Mouse (Mus musculus) gastrocnemius, postnatal 25 days (tissue): ENCODE measurements around the gene Dpf3. TPM values are rescaled to one million over a fixed set of nuclear protein-coding genes. Genes with fewer than 3 reads are reported as not detected.

ENCODE experiments used
- DNase-seq: peaks from one replicate; pipeline ENCODE4 v3.0.0; 2022
- total RNA-seq, 2 experiments: library from RNA; stranded (reverse); gene quantifications; 1 replicate in 1 of 2; 2 replicates in 1 of 2; pipeline ENCODE4 v1.2.3; 2021

Dpf3 gene
- total RNA-seq, 2 experiments from 2014 or later = 17.9 to 22.5 TPM

DNA sequence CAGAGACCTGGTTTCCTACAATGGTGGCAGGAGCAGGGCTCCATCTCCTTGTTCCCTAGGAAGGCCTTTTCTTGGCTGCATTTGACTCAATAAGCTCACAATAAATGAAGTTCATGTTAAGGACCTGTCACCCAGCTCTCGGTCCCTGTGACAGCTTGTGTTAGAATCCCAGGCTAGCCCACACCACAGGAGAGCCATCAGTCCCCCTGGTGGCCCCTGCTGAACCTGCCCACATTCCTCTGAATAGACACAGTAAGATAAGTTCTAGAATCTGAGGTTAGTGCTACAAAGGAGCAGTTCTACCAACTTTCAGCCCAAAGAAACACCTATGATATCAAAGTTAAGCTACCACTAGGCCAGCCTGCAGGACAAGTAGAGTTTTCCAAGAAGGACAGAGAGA is 149.2 kb downstream of the Dpf3 start:
- DNase-seq = no peak

DNA sequence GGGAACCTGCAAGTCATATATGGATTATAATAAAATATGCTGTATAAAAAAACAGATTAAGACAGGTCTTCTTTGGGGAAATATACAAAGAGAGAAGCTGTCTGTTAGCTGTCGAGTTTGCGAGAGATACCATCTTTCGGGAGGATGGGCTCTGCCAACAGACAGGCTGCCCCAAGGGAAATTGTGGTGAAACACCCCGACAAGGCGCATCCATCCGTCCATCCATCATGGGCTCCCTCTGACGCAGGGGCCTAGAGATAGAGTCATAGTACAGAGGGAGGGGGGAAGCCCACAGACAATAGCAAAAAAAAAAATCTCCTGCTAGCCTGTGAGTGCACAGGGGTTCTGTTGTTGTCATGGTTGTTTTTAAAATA is 149.8 kb downstream of the Dpf3 start:
- DNase-seq = no peak

DNA sequence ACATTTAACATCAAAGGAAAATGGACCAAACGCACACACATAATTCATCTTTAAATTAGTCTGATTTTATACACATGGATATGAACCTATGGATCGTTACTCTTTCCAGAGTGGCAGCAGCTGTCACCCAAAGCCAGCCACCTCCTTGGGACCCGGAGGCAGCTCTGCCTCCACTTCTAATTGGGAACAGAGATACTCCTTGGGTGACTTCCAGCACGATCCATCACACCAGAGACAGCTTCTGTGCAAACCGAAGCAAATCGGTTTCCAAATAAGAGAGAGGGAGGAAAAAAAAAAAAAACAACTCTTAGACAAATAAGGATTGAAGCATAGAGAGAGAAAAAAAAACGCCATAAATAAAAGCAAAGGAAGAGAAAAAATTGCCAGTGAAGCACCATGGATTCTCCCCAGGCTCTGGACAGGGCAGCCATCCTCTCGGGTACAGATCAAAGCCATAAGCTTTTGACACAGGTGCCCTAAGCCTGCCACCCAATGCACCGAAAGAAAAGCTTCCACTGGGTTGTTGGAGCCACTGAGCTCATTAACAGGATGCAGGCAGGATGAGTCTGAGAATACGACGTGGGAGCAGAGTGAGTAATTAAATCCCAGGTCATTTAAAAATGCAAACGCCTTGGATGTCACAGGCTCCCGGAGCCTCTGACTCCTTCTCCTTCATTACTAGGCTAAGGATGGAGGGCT is 150.3 kb downstream of the Dpf3 start:
- no peak for DNase-seq

DNA sequence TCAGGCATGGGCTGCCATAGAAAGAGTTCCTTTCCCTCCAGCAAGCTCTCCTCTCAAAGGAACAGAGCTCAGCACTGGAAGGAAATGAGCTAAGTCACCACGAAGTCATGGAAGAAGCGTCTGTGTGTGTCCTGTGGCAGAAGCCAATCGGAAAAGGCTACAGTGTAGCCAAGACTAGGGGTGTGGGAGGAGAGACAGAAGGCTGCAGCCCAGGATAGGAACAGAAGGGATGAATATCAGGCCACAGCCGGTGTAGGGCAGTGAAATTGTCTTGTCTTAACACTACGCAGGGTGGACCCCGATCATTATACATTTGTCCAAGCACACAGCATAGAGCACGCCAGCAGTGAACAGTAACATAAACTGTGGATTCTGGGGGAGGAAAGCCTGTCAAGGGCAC is 157.5 kb downstream of the Dpf3 start:
- DNase-seq = no peak

DNA sequence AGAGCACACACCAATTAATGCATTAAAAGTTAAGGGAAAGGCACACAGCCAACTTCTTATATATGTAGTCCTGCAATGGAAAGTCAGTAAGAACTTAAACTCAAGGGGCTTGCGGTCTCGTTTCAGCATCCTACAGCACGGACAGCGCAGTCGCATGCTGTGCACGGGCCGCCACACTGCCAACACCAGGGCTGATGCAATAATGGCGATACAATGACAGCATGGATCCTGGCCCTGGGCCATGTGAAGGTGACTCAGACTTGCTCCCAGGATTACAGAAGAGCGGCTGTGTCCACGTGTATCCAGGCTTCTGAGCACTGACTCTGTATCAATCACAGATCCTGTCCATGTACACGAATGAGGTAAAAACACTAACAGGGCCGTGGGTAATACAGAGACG is 158.6 kb downstream of the Dpf3 start:
- no peak for DNase-seq

DNA sequence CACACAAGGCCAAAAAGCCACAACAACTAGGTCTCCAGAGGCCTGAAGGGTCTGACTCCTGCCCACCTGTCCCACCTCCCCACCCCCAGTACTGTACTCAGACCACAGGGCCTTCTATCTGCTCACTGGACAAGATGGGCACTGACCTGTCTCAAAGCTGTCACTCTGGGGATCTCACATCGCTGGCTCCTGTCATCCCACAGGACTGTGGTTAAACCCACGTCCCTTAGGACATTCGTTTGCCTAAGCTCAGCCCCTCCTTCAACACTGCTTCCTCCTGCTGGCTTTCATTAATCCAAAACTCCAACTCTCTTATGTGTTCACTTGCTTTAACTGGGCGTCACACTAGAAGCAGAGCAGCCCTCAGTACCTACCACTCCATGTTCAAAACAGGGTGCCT is 159.0 kb downstream of the Dpf3 start:
- DNase-seq = no peak

DNA sequence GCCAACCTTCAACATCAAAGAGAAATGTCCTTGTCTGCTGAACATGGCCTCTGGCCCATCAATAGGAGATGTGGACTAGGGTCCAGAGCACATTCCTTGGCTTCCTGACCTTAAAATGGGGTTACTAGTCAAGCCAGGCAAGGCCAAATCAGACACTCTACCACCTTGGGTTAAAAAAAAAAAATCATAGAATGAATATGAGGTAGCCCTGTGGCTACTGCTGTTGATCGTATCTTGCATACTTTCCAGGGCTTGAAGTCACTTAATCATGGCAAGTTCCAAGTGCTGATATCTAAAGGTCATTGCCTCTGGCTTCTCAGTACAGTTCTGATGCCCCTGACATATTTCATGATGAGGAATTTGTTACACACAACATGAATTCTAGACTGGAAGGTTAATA is 160.1 kb downstream of the Dpf3 start:
- DNase-seq = no peak

DNA sequence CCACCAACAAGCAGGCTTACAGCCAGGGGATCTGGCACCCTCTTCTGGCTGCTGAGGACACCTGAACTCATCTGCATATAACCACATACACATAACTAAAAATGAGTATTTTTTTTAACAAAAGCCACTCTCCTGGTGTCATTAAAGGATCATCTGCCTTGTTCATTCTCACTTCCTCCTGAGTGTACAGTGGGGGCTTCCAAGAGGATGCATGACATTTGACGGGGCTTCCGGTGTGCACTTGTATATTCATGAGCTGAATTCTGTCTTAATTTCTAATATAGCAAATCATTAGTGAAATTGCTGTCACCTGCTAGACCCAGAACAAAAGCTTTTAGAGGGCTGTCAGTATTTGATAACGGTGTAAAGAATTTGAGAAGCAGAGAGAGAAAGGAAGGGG is 166.8 kb downstream of the Dpf3 start:
- no peak for DNase-seq

DNA sequence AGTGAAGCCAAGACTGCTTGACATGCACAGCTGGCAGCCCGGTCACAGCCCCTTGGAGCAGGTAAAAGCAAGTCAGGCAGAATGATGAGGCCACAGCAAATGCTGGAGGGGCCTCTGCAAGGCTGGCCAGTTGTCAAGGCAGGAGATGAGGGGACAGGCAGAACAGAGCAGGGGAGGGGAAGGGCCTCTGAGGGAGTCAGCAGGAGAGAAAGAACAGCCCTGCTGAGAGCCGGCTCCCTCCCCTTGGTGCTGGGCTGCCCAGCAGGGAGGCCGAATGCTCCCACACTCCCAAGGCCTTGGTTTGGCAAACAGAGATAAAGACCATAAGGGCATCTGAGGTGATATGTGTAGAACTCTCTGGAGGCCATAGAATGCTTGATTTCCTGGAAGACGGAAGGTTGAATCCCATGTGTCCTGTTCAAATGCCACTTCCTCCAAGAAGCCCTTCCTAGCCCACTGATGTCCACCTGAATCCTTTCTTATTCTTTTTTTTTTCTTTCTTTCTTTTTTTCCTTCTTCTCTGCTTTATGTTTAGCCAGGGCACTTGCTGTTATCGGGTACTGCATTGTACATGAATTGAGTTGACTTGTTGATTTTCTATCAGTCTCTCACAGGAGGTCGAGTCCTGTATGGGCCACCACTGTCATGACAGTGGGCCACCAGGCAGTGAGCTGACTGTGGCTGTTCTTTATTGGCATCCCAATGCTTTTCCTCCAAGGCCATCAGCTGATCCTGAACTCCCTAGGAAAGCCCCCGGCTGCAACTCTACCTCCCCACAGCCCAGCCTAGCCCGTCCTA is 169.7 kb downstream of the Dpf3 start:
- DNase-seq = no peak

DNA sequence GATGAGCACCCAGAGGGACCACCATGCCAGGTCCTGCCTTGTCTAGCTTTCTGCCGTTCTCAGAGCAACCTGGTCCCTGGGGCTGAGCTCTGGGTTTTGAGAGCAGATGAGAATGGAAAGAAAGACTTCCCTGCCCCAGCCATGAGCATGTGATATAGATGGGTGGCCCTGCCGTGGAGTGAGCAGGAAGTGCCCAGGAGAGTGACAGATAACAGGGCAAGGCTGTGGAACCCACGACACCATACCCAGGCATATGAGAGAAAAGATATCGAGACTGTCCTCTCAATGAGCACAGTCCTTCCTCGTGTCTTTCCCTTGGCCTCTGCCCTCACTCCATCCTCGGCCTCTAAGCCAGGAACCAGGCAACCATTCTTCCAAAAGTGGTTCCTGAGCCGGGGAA is 172.8 kb downstream of the Dpf3 start:
- no peak for DNase-seq

DNA sequence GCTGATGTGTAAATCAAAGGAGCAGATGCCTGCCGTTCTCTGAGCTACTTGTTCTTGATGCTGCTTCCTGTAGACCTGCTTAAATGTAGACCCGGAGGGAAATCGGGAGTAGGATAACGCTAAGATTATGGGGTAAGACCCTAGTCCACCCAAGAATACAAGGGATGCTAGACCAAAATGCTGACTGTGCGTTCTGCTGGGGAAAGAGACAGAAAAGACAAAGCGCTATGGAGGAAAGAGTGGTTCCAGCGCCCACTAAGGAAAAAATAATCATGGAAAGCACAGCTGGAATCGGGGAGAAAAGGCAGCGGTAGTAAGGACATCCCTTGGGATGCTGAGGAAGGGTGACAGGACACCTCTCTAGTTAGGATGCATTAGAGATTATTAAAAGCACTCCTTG is 174.7 kb downstream of the Dpf3 start:
- DNase-seq = no peak

DNA sequence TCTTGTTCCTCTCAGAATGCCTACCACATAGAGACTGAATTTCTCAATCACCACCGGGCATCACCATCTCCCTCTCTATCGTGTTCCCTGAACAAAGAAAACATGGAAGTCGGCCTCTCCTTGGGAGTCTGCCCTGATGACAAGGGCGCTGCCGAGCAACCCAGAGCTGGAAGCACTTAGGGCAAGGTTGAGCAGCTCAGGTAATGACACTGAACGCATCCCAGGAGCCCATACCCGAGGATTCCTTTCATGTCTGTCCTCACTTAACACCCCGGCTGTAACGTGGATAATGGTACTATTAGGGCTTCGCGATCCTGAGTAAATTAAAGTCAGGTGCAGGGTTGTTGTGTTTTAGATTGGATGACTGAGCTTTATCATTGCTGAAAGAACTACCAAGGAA is 176.9 kb downstream of the Dpf3 start:
- DNase-seq = no peak

DNA sequence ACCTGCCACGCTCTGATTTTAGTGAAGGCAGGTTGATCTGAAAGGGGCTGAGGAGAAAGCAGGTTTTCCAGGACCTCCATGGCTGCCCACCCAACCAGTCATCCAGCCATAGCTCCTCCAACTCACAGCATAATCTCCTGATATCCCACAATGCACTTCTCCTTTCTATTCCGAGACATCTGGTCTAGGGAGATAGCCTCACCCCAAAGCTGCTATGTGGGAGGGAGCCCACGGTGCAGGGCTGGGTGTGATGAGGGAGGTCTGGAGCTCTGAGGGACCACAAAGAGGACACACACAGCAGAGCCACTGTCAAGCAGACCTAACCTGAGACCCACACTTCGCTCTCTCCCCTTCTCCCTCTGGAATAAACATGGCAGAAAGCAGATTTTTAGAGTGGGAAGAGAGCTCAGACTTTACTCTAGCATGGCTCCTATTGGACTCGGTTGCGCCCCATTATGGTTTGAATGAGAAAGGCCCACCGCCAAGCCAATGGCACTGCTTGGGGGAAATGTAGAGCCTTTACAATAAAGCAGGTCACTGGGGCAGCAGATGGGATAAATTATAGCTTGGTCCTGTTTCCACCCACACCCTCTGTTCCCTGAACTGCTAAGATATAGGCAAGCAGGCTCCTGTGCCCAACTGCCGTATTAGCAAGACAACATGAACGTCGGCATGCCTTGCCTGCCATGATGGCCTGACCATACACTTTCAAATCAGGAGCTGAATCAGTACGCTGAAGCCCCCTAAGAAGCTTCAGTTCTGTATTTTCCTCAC is 178.3 kb downstream of the Dpf3 start:
- no peak for DNase-seq

DNA sequence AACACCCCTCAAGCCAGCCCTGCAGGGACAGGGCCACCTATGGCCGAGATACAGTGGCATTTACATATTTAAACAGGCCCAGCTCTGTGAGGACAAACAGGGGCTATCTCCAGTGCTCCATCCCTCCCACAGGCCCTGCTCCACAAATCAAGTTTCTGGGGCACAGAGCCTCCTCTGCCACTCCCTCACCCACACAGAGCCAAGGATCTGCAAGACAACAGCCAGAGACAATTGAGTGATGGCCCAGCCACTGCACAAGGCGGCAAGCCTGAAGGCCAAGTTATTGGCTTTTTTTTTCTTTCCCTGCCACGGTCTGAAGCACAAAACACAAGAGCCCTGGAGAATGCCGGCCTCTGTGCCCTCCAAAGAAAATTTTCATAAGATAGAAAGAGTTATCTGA is 178.9 kb downstream of the Dpf3 start:
- no peak for DNase-seq

DNA sequence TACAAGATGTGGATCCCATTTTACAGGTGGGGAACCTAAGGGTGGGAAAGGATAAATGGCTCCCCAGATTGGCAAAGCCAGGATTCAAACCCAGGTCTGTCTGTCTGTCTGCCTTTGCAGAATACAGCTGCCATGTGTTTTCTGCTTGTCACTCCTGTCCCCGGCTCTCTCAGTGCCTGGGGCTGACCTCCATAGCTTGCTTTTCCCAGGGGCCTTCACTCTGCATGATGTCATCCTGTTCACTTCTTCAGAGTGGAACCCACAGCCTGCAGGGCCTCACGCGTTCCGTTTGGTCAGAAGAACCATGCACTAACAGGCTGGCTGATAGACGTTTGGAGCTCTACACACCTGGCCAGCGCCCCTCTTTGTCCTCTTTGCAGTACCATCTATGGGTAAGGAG is 184.3 kb downstream of the Dpf3 start:
- no peak for DNase-seq

DNA sequence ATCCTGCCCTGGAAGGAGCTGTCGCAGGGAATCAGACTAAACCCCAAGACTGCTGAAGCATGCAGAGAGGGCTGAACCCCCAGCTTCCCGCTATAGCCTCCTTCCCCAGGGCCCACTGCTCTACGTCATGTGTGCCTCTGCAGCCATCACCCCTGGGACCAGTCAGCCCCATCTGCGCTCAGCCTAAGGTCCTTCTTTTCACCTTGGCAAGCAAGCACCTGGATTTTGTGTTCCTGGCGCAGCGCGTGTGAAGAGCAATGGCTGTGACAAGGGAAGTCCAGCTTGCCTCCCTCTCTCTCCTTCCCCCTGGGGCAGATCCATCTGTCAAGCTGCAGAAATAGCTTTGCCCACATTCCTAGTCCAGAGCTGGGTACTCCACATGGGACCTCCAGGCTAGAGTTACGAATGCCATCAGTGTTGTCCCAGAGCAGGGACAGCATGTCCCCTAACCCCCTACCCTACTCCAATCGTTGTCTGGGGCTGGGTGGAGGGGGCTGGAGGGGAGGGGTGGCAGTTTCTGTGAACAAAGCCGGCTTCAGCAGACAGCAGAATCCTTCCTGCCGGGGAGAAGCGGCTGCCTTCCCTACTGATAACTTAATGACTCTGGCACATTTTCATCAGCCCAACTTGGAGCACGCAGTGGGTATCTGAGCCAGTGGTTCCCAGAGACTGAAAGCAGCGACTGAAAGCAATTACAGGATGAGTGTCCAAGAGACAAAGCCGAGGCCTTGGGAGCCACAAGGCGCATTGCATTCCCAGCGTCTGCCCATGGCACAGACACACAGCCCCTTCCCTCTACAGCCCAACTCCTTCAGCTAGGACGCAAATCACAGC is 185.0 kb downstream of the Dpf3 start:
- peak; percentile 58 for DNase-seq

DNA sequence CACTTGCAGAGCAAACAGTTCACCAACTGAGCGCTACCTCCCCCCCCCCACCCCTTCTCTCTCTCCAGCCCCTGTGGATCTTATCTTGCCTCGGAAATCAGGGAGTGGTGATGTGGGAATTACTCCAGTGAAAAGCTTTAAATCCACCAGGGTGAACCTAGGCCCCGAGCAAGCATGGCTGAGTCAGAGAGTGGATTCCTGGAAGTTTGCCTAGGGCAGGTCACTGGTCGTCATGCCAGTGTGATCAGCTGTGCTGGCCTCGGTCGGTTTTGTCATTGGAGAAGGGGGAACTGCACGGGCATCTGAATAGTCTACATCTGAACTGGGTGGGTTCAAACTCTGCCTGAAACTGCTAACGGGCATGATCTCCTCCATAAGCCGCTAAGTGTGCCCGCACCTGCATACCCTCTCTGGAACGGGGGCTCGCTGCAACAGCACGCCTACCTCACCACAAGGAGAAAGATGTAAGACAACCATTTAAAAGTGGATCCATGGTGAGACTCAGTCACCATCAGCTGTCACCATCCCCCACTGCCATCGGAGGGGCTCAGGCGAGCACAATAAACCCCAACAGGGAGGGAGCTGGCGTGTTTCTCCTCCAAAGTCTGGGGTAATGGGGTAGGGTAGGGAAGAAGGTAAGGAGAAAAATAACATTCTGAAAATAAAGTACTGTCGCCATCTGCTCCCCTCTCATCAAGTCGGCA is 185.7 kb downstream of the Dpf3 start:
- peak; percentile 56 for DNase-seq

DNA sequence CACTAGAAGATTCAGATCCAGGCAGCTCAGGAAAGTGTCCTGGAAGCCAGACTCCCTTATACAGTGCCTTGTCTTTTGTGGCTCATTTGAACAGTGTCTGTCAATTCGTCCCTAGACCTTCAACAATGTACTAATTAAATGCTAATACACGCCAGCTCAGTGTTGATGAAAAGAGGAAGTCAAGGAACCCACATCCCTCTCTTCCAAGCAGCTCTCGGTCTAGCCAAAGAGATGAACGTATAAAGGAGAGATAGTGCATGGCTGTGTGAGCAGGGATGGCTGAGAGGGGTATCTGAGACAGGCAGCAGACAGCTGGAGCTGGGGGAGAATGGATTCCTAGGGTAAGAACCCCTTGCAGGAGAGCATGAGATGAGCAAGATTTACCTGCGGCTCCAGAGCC is 189.2 kb downstream of the Dpf3 start:
- DNase-seq = no peak

DNA sequence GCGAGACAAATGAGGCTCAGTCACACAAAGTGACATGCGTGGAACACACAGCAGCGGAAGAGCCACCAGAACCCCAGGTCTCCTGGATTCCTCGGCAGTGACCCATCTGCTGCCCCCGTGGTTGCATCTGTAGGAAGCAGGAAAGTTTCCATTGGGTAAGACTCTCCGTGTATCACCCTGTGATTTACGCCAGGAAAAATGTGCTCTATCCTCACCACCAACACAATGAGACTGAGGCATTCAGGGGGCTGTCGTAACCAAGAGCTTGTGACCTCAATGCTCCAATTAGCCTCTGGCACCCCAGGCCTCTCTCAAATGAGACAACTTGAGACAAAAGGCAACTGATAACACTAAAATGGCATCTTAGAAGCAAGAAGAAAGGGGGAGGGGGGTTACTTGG is 192.5 kb downstream of the Dpf3 start:
- no peak for DNase-seq

DNA sequence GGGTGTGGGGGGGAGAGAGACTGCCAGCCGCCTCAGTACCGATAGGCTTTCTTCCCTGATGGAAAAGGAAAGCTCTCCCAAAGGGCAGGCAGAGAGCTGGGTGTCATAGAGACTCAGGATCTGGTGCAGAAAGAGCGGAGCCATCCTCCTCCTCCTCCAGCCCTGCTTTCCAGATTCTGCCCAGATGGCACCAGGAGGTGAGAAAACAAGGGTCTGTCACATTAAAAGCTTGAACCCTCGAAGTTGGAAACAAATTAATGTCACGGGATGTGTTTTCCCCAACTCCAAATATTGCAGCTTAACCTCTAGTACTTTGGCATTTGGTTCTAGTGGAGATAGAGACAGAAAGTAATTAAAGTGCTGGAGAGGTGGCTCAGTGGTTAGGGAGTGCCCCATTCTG is 195.6 kb downstream of the Dpf3 start:
- no peak for DNase-seq
